Mouse (Mus musculus) CH12.LX (cell line): ENCODE results near the gene Gm20219. TPM values are rescaled to one million over a fixed set of nuclear protein-coding genes. Genes with fewer than 3 reads are reported as not detected.

Source experiments
- DNase-seq: peaks from one replicate; pipeline ENCODE4 v3.0.0-alpha.2; 2013; ENCODE audit errors: extremely low read depth
- H3K27ac ChIP-seq: 2 replicates; pipeline ENCODE4 v1.5.1; 2012; ENCODE audit warnings: low read depth, mild to moderate bottlenecking, control low read depth, moderate library complexity; ENCODE audit not compliant: insufficient read depth
- H3K27me3 ChIP-seq: replicated peaks from 2 replicates; pipeline ENCODE3; 2012; ENCODE audit warnings: inconsistent platforms
- H3K36me3 ChIP-seq, 2 experiments: replicated peaks in 1 of 2; 2 replicates each; pipeline versions ENCODE3 to v1.6.1; 2012; ENCODE audit warnings: inconsistent platforms in 1 of 2, low read length in 1 of 2, mild to moderate bottlenecking in 1 of 2, mixed read lengths in 1 of 2, moderate library complexity in 1 of 2; ENCODE audit not compliant: control insufficient read depth in 1 of 2, insufficient read depth in 1 of 2
- H3K4me1 ChIP-seq, 2 experiments: 2 replicates each; pipeline ENCODE4 v1.6.1; 2012; ENCODE audit warnings: inconsistent platforms in 1 of 2, moderate library complexity in 1 of 2; ENCODE audit not compliant: insufficient read depth in 2 of 2, control insufficient read depth in 1 of 2
- H3K4me2 ChIP-seq: 2 replicates; pipeline ENCODE4 v1.6.1; 2012; ENCODE audit warnings: low read depth, mild to moderate bottlenecking, control low read depth; ENCODE audit not compliant: poor library complexity, insufficient read depth, severe bottlenecking
- H3K4me3 ChIP-seq, 3 experiments: fragments of 150-350 bp in 1 of 3; sonication (generic) in 1 of 3; replicated peaks in 1 of 3; 2 replicates each; pipeline versions ENCODE3 to v1.5.1; 2011 to 2012; ENCODE audit warnings: low read depth in 2 of 3, low read length in 2 of 3, mild to moderate bottlenecking in 2 of 3, moderate library complexity in 2 of 3, control low read depth in 1 of 3, improper control_type of control experiment in 1 of 3, inconsistent platforms in 1 of 3, mixed read lengths in 1 of 3; ENCODE audit not compliant: poor library complexity in 1 of 3
- H3K79me2 ChIP-seq: replicated peaks from 2 replicates; pipeline ENCODE4 v1.6.1; 2012; ENCODE audit warnings: mild to moderate bottlenecking, moderate library complexity; ENCODE audit not compliant: control insufficient read depth, poor library complexity, insufficient read depth, severe bottlenecking; ENCODE audit errors: extremely low read depth
- H3K9ac ChIP-seq: 2 replicates; pipeline ENCODE4 v1.6.1; 2012; ENCODE audit warnings: low read depth, mild to moderate bottlenecking, control low read depth, moderate library complexity; ENCODE audit not compliant: insufficient read depth
- H3K9me3 ChIP-seq: replicated peaks from 2 replicates; pipeline ENCODE3; 2012; ENCODE audit warnings: low read length, inconsistent platforms, mixed read lengths
- CHD1 ChIP-seq: IDR thresholded peaks from 2 replicates; pipeline ENCODE4 v1.6.1; 2012; ENCODE audit warnings: low read depth, low read length, improper control_type of control experiment, inconsistent platforms
- CHD2 ChIP-seq: IDR thresholded peaks from 2 replicates; pipeline ENCODE4 v1.6.1; 2011; ENCODE audit warnings: low read length, improper control_type of control experiment
- CTCF ChIP-seq, 2 experiments: IDR thresholded peaks in 1 of 2; conservative IDR thresholded peaks in 1 of 2; 2 replicates each; pipeline ENCODE4 v1.5.1; 2011 to 2012; ENCODE audit warnings: low read depth in 2 of 2, low read length in 2 of 2, improper control_type of control experiment in 1 of 2, inconsistent platforms in 1 of 2, mild to moderate bottlenecking in 1 of 2, moderate library complexity in 1 of 2
- E2F4 ChIP-seq: IDR thresholded peaks from 2 replicates; pipeline ENCODE4 v1.6.1; 2011; ENCODE audit warnings: low read depth, low read length, improper control_type of control experiment; ENCODE audit not compliant: insufficient replicate concordance
- ELF1 ChIP-seq: IDR thresholded peaks from 2 replicates; pipeline ENCODE4 v1.6.1; 2014; ENCODE audit warnings: low read depth, mild to moderate bottlenecking, inconsistent platforms, low read length, improper control_type of control experiment
- EP300 ChIP-seq: IDR thresholded peaks from 2 replicates; pipeline ENCODE4 v1.6.1; 2011; ENCODE audit warnings: low read length, improper control_type of control experiment
- ETS1 ChIP-seq: conservative IDR thresholded peaks from 2 replicates; pipeline ENCODE4 v1.6.1; 2012; ENCODE audit warnings: low read depth, mild to moderate bottlenecking, inconsistent platforms, low read length, improper control_type of control experiment, moderate library complexity
- GABPA ChIP-seq: IDR thresholded peaks from 2 replicates; pipeline ENCODE4 v1.6.1; 2012; ENCODE audit warnings: low read depth, low read length, improper control_type of control experiment, inconsistent platforms; ENCODE audit not compliant: insufficient replicate concordance
- HCFC1 ChIP-seq: IDR thresholded peaks from 2 replicates; pipeline ENCODE4 v1.6.1; 2012; ENCODE audit warnings: low read depth, mild to moderate bottlenecking, inconsistent platforms, low read length, improper control_type of control experiment
- IRF4 ChIP-seq: IDR thresholded peaks from 2 replicates; pipeline ENCODE4 v1.6.1; 2014; ENCODE audit warnings: low read depth, mild to moderate bottlenecking, inconsistent platforms, low read length, improper control_type of control experiment
- JUN ChIP-seq: IDR thresholded peaks from 2 replicates; pipeline ENCODE4 v1.6.1; 2011; ENCODE audit warnings: low read depth, mild to moderate bottlenecking, low read length, improper control_type of control experiment, moderate library complexity; ENCODE audit not compliant: insufficient read depth
- KAT2A ChIP-seq: IDR thresholded peaks from 2 replicates; pipeline ENCODE4 v1.6.1; 2012; ENCODE audit warnings: low read length, improper control_type of control experiment, inconsistent platforms; ENCODE audit not compliant: insufficient replicate concordance
- MAFK ChIP-seq: IDR thresholded peaks from 2 replicates; pipeline ENCODE4 v1.6.1; 2011; ENCODE audit warnings: low read length, improper control_type of control experiment; ENCODE audit not compliant: insufficient replicate concordance
- MEF2A ChIP-seq: IDR thresholded peaks from 2 replicates; pipeline ENCODE4 v1.6.1; 2014; ENCODE audit warnings: low read depth, mild to moderate bottlenecking, inconsistent platforms, low read length, improper control_type of control experiment, borderline replicate concordance
- MXI1 ChIP-seq: IDR thresholded peaks from 2 replicates; pipeline ENCODE4 v1.6.1; 2011; ENCODE audit warnings: mild to moderate bottlenecking, low read depth, low read length, improper control_type of control experiment
- MYC ChIP-seq: IDR thresholded peaks from 2 replicates; pipeline ENCODE4 v1.6.1; 2011; ENCODE audit warnings: low read depth, mild to moderate bottlenecking, improper control_type of control experiment, low read length
- PAX5 ChIP-seq: IDR thresholded peaks from 2 replicates; pipeline ENCODE4 v1.6.1; 2012; ENCODE audit warnings: low read length, inconsistent platforms, mixed read lengths
- POLR2A ChIP-seq: IDR thresholded peaks from 2 replicates; pipeline ENCODE4 v1.6.1; 2011; ENCODE audit warnings: low read depth, mild to moderate bottlenecking, improper control_type of control experiment, low read length
- POLR2AphosphoS2 ChIP-seq: IDR thresholded peaks from 2 replicates; pipeline ENCODE4 v1.6.1; 2011; ENCODE audit warnings: low read depth, low read length, improper control_type of control experiment
- SIN3A ChIP-seq: IDR thresholded peaks from 2 replicates; pipeline ENCODE4 v1.6.1; 2012; ENCODE audit warnings: low read length, improper control_type of control experiment, inconsistent platforms
- TBP ChIP-seq: conservative IDR thresholded peaks from 2 replicates; pipeline ENCODE4 v1.6.1; 2011; ENCODE audit warnings: low read depth, low read length, improper control_type of control experiment
- TCF12 ChIP-seq: IDR thresholded peaks from 2 replicates; pipeline ENCODE4 v1.6.1; 2014; ENCODE audit warnings: low read depth, mild to moderate bottlenecking, inconsistent platforms, low read length, improper control_type of control experiment
- UBTF ChIP-seq: IDR thresholded peaks from 2 replicates; pipeline ENCODE4 v1.6.1; 2012; ENCODE audit warnings: low read depth, mild to moderate bottlenecking, inconsistent platforms, low read length, improper control_type of control experiment, moderate library complexity
- USF1 ChIP-seq: IDR thresholded peaks from 2 replicates; pipeline ENCODE4 v1.6.1; 2014; ENCODE audit warnings: low read depth, mild to moderate bottlenecking, inconsistent platforms, low read length, improper control_type of control experiment
- USF2 ChIP-seq: conservative IDR thresholded peaks from 2 replicates; pipeline ENCODE4 v1.6.1; 2011; ENCODE audit warnings: low read depth, low read length, improper control_type of control experiment
- ZC3H11A ChIP-seq: IDR thresholded peaks from 2 replicates; pipeline ENCODE4 v1.6.1; 2012; ENCODE audit warnings: low read depth, mild to moderate bottlenecking, inconsistent platforms, low read length, improper control_type of control experiment
- ZKSCAN1 ChIP-seq: IDR thresholded peaks from 2 replicates; pipeline ENCODE4 v1.6.1; 2012; ENCODE audit warnings: low read depth, inconsistent platforms, low read length, improper control_type of control experiment, borderline replicate concordance
- ZNF384 ChIP-seq: IDR thresholded peaks from 2 replicates; pipeline ENCODE4 v1.6.1; 2012; ENCODE audit warnings: low read depth, low read length, improper control_type of control experiment, inconsistent platforms
- dilution Hi-C: fragments of 300-500 bp; cut with MboI; formaldehyde crosslinking; loops from 2 replicates; pipeline ENCODE4 v1.14.3; 2020; ENCODE audit warnings: low sequenced_read_pairs; ENCODE audit not compliant: extremely low pct_unique_long_range_greater_than_20kb, extremely low pct_ligation_motif_present
- in situ Hi-C: fragments of 300-500 bp; cut with MboI; formaldehyde crosslinking; loops from 3 replicates; pipeline ENCODE4 v1.14.3; 2019; ENCODE audit warnings: low sequenced_read_pairs, low pct_ligation_motif_present, low pct_unique_long_range_greater_than_20kb, mixed read lengths
- polyA plus RNA-seq: library from polyadenylated mRNA; unstranded; fragments of >175 nt; gene quantifications from 2 replicates; pipeline ENCODE4 v1.2.1, GENCODE M21; 2012; ENCODE audit warnings: low read depth; ENCODE audit not compliant: insufficient read length
- total RNA-seq, 2 experiments: library from RNA; depleted of rRNA; stranded (reverse); fragments of 300-350 nt in 1 of 2; fragments of >200 nt in 1 of 2; gene quantifications; 2 replicates each; pipeline ENCODE4 v1.2.3; 2012 to 2014

Gene Gm20219
- total and polyA plus RNA-seq, 3 experiments = 0.42 to 1.6 TPM; not detected in 1

DNA sequence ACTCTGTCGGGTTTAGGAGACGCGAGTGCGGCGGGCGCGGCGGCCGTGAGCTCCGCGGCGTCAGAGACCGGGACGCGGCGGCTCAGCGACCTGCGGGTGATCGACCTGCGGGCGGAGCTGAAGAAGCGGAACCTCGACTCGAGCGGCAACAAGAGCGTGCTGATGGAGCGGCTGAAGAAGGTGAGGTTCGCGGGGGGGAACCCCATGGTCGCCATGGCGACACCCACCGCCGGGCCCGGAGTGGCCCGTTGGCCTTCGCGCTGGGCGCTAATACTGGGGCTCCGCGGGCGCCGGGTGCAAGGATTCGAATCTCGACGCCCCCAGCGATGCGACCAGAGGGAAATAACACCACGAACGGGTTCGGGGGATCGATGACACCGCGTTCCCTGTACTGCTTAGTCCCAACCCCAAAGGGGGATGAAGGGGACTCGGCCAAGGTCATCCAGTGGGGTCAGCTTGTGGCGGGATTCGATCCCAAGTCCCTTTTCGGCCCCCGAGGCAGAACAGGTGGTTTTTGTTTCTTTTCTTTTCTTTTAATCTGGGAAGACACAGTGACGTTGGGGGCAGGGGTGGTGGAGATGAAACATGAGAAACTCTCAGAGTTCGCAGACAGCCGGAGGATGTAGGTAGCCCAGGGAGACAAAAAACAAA, 31.1 kb upstream of the Gm20219 start:
- Histone ChIP-seq H3K27ac (peak overlapping the region; percentile 93), H3K9ac (peak overlapping the region; percentile 97), H3K4me2 (peak overlapping the region; percentile 79; the same call in 1 of the 2 replicates), H3K36me3 (peaks cover 54 to 69% of the 10 kb centered on the region in 2 experiments), H3K4me1 (peaks cover 22 to 60% of the 10 kb centered on the region in 2 experiments), H3K79me2 (peaks cover 92% of the 10 kb centered on the region), H3K9me3 (no peaks in the 10 kb centered on the region), H3K4me3 (peak overlapping the region; percentile 94 to 98 (median 97)), H3K27me3 (no peaks in the 10 kb centered on the region)
- dilution Hi-C loops (no loop called here), in situ Hi-C loops (no loop called here)
- TF ChIP-seq JUN (no peak), MEF2A (peak; percentile 2; the same call in 1 of the 2 replicates), ETS1 (no peak), KAT2A (no peak), CHD1 (0 out of 2 replicates have a peak, but pooled peaks have one; percentile 46), SIN3A (peak; percentile 86), MXI1 (peak; percentile 85)
- DNase-seq = peak; percentile 33

DNA sequence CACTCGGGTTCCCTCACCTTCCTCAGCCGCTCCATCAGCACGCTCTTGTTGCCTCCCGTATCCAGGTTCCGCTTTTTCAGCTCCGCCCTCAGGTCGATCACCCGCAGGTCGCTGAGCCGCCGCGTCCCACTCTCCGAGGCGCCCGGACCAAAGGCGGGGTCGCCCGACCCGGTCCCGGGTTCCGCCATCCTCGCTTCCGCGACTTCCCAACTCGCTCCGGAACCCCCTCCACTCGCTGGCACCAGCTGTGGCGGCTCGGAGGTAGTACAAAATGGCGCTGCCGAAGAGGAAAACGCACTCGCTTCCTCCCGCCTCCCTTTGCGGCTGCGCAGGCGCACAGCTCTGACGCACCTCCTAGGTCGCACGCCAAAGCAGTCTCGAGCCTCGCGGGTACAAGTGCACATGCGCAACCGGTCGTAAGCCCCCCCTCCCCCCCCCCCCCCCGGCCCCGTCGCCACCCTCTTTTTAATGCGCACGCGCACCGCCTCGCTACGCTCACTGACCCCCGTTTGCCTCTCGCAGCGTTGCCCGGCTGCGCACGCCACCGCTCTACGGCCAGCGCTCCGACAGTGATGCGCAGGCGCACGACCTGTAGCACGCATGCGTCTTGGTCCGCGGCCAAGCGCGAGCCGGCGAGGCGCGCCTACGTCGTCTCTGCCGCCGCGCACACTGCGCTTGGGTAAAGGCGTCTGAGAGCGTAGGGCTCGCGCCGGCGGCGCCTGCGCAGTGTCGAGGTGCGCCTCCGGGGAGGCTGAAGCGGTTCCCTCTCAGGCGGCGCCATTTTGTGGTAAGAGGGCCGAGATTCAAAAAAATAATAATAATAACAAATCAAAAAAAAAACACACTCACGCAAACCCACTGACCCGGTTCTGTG, 30.3 kb upstream of the Gm20219 start, which contains the start of the genes Safb2 and Safb:
TSS of gene Safb2 (minus strand) at position 329 of the 874 bp plus-strand sequence.
TSS of gene Safb (plus strand) at position 569 of the 874 bp plus-strand sequence.
- Histone ChIP-seq H3K4me2 (peak within 1 kb of the TSS; percentile 79), H3K27me3 (no peaks in the 10 kb centered on the region), H3K4me3 (peak within 1 kb of the TSS; percentile 94 to 98 (median 97)), H3K9me3 (no peaks in the 10 kb centered on the region), H3K4me1 (peaks cover 22 to 61% of the 10 kb centered on the region in 2 experiments), H3K9ac (peak within 1 kb of the TSS; percentile 97), H3K79me2 (peaks cover 93% of the 10 kb centered on the region), H3K36me3 (peaks cover 53 to 70% of the 10 kb centered on the region in 2 experiments), H3K27ac (peak within 1 kb of the TSS; percentile 93)
- dilution Hi-C loops = no loop called here
- DNase-seq = peak; percentile 96
- in situ Hi-C loops = no loop called here
- peak; percentile 75 for TF ChIP-seq CHD2
- TF ChIP-seq TCF12 = peak; percentile 72
- TF ChIP-seq IRF4 = peak; percentile 44; the same call in 1 of the 2 replicates
- TF ChIP-seq CTCF (conservative IDR thresholded peaks at IDR 0.05 in 1 of 2, IDR thresholded peaks at IDR 0.05 in 1 of 2; ENCODE audit: low read depth in 2 of 2, low read length in 2 of 2) = no peak
- no peak for TF ChIP-seq ZNF384
- TF ChIP-seq USF1 = no peak
- no peak for TF ChIP-seq ZKSCAN1
- TF ChIP-seq GABPA = no peak; the same call in 1 of the 2 replicates
- no peak for TF ChIP-seq ZC3H11A
- TF ChIP-seq UBTF = peak; percentile 27; the same call in 1 of the 2 replicates
- TF ChIP-seq EP300 = no peak
- peak; percentile 28; the same call in 1 of the 2 replicates for TF ChIP-seq ETS1
- TF ChIP-seq TBP = no peak; the same call in 1 of the 2 replicates
- no peak for TF ChIP-seq MAFK
- TF ChIP-seq POLR2A = peak; percentile 73
- peak; percentile 24; the same call in 1 of the 2 replicates for TF ChIP-seq E2F4
- peak; percentile 71 for TF ChIP-seq ELF1
- no peak for TF ChIP-seq USF2
- peak; percentile 83 for TF ChIP-seq HCFC1
- TF ChIP-seq SIN3A = peak; percentile 48
- peak; percentile 69; the same call in 1 of the 2 replicates for TF ChIP-seq POLR2AphosphoS2
- peak; percentile 36 for TF ChIP-seq MEF2A
- no peak for TF ChIP-seq PAX5
- TF ChIP-seq MYC = peak; percentile 66; the same call in 1 of the 2 replicates
